Mouse (Mus musculus) heart, adult 2 months (tissue): ENCODE results near the gene Cfi.

ENCODE experiments used
- CTCF ChIP-seq: fragments of 200-600 bp; IDR thresholded peaks from 2 replicates; pipeline ENCODE4 v1.8.1; 2022; ENCODE audit warnings: antibody characterized with exemption, mild to moderate bottlenecking, moderate library complexity
- EP300 ChIP-seq: fragments of 200-500 bp; IDR thresholded peaks from 2 replicates; pipeline ENCODE4 v1.6.1; 2011; ENCODE audit warnings: low read depth, low read length, control low read depth; ENCODE audit not compliant: insufficient read depth

- TF ChIP-seq EP300 (no peak), CTCF (no peak)
Observed at GRCm38 (mm10) chr3:129826691-129827090, 9.0 kb upstream of the Cfi start.
